Mouse (Mus musculus): ENCODE measurements around the gene Mpzl2.

GRCm38 (mm10) chr9:44994962-44995361 is 44.6 kb upstream of the Mpzl2 start:
- TF ChIP-seq POLR2A (IDR thresholded peaks at IDR 0.05; ENCODE audit: extremely low read depth, insufficient read depth, low read length): no peak
- no peak for TF ChIP-seq CTCF (IDR thresholded peaks at IDR 0.05; ENCODE audit: low read depth, low read length)

All from liver, adult 2 months (tissue).